Mouse (Mus musculus) liver, postnatal 0 days (tissue): ENCODE results near the gene Espn. TPM values are rescaled to one million over a fixed set of nuclear protein-coding genes. Genes with fewer than 3 reads are reported as not detected.

Experiments
- ATAC-seq: fragments of 200-750 bp; cut with Nextera tagmentation; 2 replicates; pipeline ENCODE4 v1.8.0; 2017; ENCODE audit warnings: mild to moderate bottlenecking, moderate library complexity
- DNase-seq: peaks from one replicate; pipeline ENCODE4 v3.0.0-alpha.2; 2016
- H3K27ac ChIP-seq: fragments of 300-500 bp; sonication (generic); 2 replicates; pipeline ENCODE4 v1.5.1; 2014; ENCODE audit warnings: antibody characterized with exemption, moderate library complexity, mild to moderate bottlenecking, low read depth
- H3K27me3 ChIP-seq: fragments of 300-500 bp; sonication (generic); 2 replicates; pipeline ENCODE4 v1.6.1; 2014; ENCODE audit warnings: low read length, control low read depth, mixed read lengths; ENCODE audit not compliant: insufficient read depth
- H3K36me3 ChIP-seq: fragments of 300-500 bp; sonication (generic); replicated peaks from 2 replicates; pipeline ENCODE4 v1.6.1; 2014; ENCODE audit warnings: mild to moderate bottlenecking, control low read depth, low read length, moderate library complexity, mixed read lengths; ENCODE audit not compliant: insufficient read depth
- H3K4me1 ChIP-seq: fragments of 300-500 bp; sonication (generic); 2 replicates; pipeline ENCODE4 v1.6.1; 2014; ENCODE audit warnings: antibody characterized with exemption, mild to moderate bottlenecking, control low read depth; ENCODE audit not compliant: insufficient read depth
- H3K4me2 ChIP-seq: fragments of 300-500 bp; sonication (generic); 2 replicates; pipeline ENCODE4 v1.6.1; 2014; ENCODE audit warnings: low read depth, mild to moderate bottlenecking, low read length, moderate library complexity, mixed read lengths
- H3K4me3 ChIP-seq: fragments of 300-500 bp; sonication (generic); 2 replicates; pipeline ENCODE4 v1.5.1; 2014; ENCODE audit warnings: low read depth, low read length
- H3K9ac ChIP-seq: fragments of 300-500 bp; sonication (generic); replicated peaks from 2 replicates; pipeline ENCODE4 v1.6.1; 2014; ENCODE audit warnings: mild to moderate bottlenecking, moderate library complexity
- H3K9me3 ChIP-seq: fragments of 300-500 bp; sonication (generic); 2 replicates; pipeline ENCODE4 v1.6.1; 2016; ENCODE audit warnings: mild to moderate bottlenecking, control low read depth, low read length, mixed read lengths
- CTCF ChIP-seq: sonication (generic); IDR thresholded peaks from 2 replicates; pipeline ENCODE4 v1.5.1; 2016; ENCODE audit warnings: antibody characterized with exemption, low read depth
- EP300 ChIP-seq: IDR thresholded peaks from 2 replicates; pipeline ENCODE4 v1.6.1; 2016; ENCODE audit warnings: antibody characterized with exemption, low read depth, mild to moderate bottlenecking
- WGBS: fragments of 180-500 bp; shearing (Covaris S2); extraction: QIAGEN DNeasy Blood & Tissue Kit; methylation state at CpG from one replicate; pipeline ENCODE4 v1.1.7; 2014; ENCODE audit not compliant: insufficient replicate concordance; 5-methylcytosine and 5-hydroxymethylcytosine counted together
- polyA plus RNA-seq: library from polyadenylated mRNA; unstranded; fragments of >200 nt; fragmentation: Nextera tagmentation; extraction: Ambion mirVana; gene quantifications from 2 replicates; pipeline ENCODE4 v1.2.1, GENCODE M21; 2015

Espn gene
- polyA plus RNA-seq, 1 experiment from 2014 or later, result 1.8 TPM

GRCm38 (mm10) chr4:152179946-152180660 is 27.9 kb upstream of the Espn start:
- WGBS, result 74% methylated on average over 16 of the region's 16 CpGs
- no peak overlapping the region for H3K4me3 ChIP-seq
- peaks cover 22% of the 10 kb centered on the region for H3K4me1 ChIP-seq

GRCm38 (mm10) chr4:152178916-152179705 is 26.9 kb upstream of the Espn start:
- peaks cover 22% of the 10 kb centered on the region for H3K4me1 ChIP-seq
- 19% methylated on average over 16 of the region's 16 CpGs for WGBS
- ATAC-seq (no peak), DNase-seq (no peak)
- TF ChIP-seq EP300 (no peak), CTCF (no peak)
- peak overlapping the region; percentile 93 for H3K4me2 ChIP-seq
- H3K27me3 ChIP-seq, result peaks cover 10% of the 10 kb centered on the region; the same call in 1 of the 2 replicates
- H3K4me3 ChIP-seq, result peak overlapping the region; percentile 69
- no peaks in the 10 kb centered on the region for H3K9me3 ChIP-seq
- H3K9ac ChIP-seq, result peak overlapping the region; percentile 75
- no peaks in the 10 kb centered on the region for H3K36me3 ChIP-seq
- no peak overlapping the region for H3K27ac ChIP-seq

More at GRCm38 (mm10) chr4:152179946-152180660, 27.9 kb upstream of the Espn start:
- DNase-seq, result no peak
- no peak overlapping the region for H3K4me2 ChIP-seq
- H3K9ac ChIP-seq, result no peak overlapping the region
- H3K27ac ChIP-seq, result no peak overlapping the region
- no peaks in the 10 kb centered on the region for H3K36me3 ChIP-seq
- TF ChIP-seq CTCF (no peak), EP300 (no peak)
- ATAC-seq, result no peak
- H3K9me3 ChIP-seq, result no peaks in the 10 kb centered on the region
- peaks cover 10% of the 10 kb centered on the region; the same call in 1 of the 2 replicates for H3K27me3 ChIP-seq

GRCm38 (mm10) chr4:152178344-152178864 is 26.2 kb upstream of the Espn start:
- Histone ChIP-seq H3K36me3 (no peaks in the 10 kb centered on the region), H3K27ac (no peak overlapping the region), H3K9me3 (no peaks in the 10 kb centered on the region), H3K4me2 (peak overlapping the region; percentile 93), H3K27me3 (peaks cover 10% of the 10 kb centered on the region; the same call in 1 of the 2 replicates), H3K4me1 (peaks cover 22% of the 10 kb centered on the region), H3K4me3 (peak overlapping the region; percentile 69), H3K9ac (peak overlapping the region; percentile 75)
- ATAC-seq (peak; percentile 9), DNase-seq (peak; percentile 65)
- no peak for TF ChIP-seq CTCF
- TF ChIP-seq EP300, result no peak
- whole genome bisulfite sequencing, result under 1% methylated on average over 35 of the region's 35 CpGs

- peak within 1 kb of the TSS; percentile 69 for H3K4me3 ChIP-seq
- peaks cover 22% of the 10 kb centered on the region for H3K4me1 ChIP-seq
- H3K9ac ChIP-seq, result peak within 1 kb of the TSS; percentile 75
- H3K4me2 ChIP-seq, result peak within 1 kb of the TSS; percentile 93
- H3K9me3 ChIP-seq, result no peaks in the 10 kb centered on the region
- no peaks in the 10 kb centered on the region for H3K36me3 ChIP-seq
- peak within 1 kb of the TSS; percentile 96 for H3K27ac ChIP-seq
- DNase-seq, result peak; percentile 95
- no peak for TF ChIP-seq CTCF
- TF ChIP-seq EP300, result no peak
- WGBS, result 4% methylated on average over 48 of the region's 108 CpGs
- peaks cover 10% of the 10 kb centered on the region; the same call in 1 of the 2 replicates for H3K27me3 ChIP-seq
- peak; percentile 96 for ATAC-seq
Observed at GRCm38 (mm10) chr4:152177537-152178343, 25.6 kb upstream of the Espn start, which contains the start of gene Acot7. Acot7 (plus strand) TSS chr4:152178134.

- DNase-seq (no peak), ATAC-seq (no peak)
- WGBS, result 29% methylated on average over 6 of the region's 6 CpGs
- H3K4me1 ChIP-seq, result peaks cover 22% of the 10 kb centered on the region
- no peaks in the 10 kb centered on the region for H3K9me3 ChIP-seq
- H3K36me3 ChIP-seq, result no peaks in the 10 kb centered on the region
- peaks cover 10% of the 10 kb centered on the region; the same call in 1 of the 2 replicates for H3K27me3 ChIP-seq
- no peak for TF ChIP-seq CTCF
- TF ChIP-seq EP300, result no peak
- peak overlapping the region; percentile 96 for H3K27ac ChIP-seq
- H3K4me3 ChIP-seq, result peak overlapping the region; percentile 69
- peak overlapping the region; percentile 75 for H3K9ac ChIP-seq
- peak overlapping the region; percentile 93 for H3K4me2 ChIP-seq
Observed at GRCm38 (mm10) chr4:152177174-152177536, 25.0 kb upstream of the Espn start.
